In the genomic region with DNA sequence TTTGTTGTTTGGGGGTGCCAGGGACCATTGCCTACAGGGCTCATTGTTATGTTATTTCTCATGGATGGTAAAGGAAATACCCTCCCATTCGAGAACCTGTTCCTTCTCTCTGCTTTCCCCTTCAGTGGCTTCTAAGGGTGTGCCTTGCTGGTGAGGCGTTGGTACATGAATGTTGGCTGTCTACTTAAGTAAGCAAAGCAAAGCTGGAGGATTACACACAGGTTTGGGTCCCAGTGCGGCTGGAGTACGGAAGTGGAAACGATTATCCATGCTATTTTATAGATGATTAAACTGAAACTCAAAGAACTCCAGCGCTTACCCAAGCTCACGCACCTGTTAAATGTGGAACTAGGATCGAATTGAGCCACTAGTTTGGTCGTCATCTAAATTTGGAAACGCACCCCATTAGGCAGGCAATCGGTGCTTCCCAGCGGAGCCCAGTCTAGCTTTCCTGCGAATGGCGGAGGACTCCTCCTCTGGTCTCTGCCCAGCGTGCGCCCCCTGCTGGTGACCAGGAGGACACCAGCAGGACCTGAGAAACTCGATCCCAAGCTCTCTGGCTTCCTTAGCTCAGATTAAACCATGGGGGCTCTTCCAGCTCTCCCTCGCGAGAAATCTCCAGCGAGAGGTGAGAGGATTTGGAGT, we compare ENCODE assay signal across 8 mouse cellular contexts. TPM values are rescaled to one million over a fixed set of nuclear protein-coding genes. Genes with fewer than 3 reads are reported as not detected.
DNase-seq lines count a peak whose midpoint lies in the region; ATAC-seq lines count a peak whose summit lies in the region.

No protein-coding gene starts in this region.

- peak overlapping the region; percentile 39; the same call in 1 of the 2 replicates for H3K27ac ChIP-seq in intestine, embryonic 14.5 days (ENCODE audit: low read depth)

- H3K4me1 ChIP-seq in intestine, embryonic 14.5 days (replicated peaks; ENCODE audit: control insufficient read depth, insufficient read depth, low read length): peaks cover 13% of the 10 kb centered on the region

- H3K4me3 ChIP-seq in intestine, embryonic 14.5 days (ENCODE audit: low read depth, low read length): peak overlapping the region; percentile 37

- 2% methylated on average over 20 of the region's 20 CpGs for WGBS in intestine, embryonic 14.5 days

- ATAC-seq in intestine, embryonic 14.5 days (replicated peaks; ENCODE audit: low FRiP score, low TSS enrichment, low read depth): peak; percentile 42; the same call in 1 of the 2 replicates
- ATAC-seq in megakaryocyte-erythroid progenitor cell, adult 5-6 weeks (replicated peaks; ENCODE audit: low FRiP score, low TSS enrichment, poor library complexity, severe bottlenecking): peak; percentile 91

- no peaks in the 10 kb centered on the region for H3K9me3 ChIP-seq in intestine, embryonic 14.5 days (ENCODE audit: control insufficient read depth, low read length)

- peak overlapping the region; percentile 56 for H3K4me2 ChIP-seq in intestine, embryonic 14.5 days (ENCODE audit: low read length)

- H3K27me3 ChIP-seq in intestine, embryonic 14.5 days (replicated peaks; ENCODE audit: control insufficient read depth, insufficient read depth, low read length): no peaks in the 10 kb centered on the region

- DNase-seq in adrenal gland, adult 18-20 months (ENCODE audit: low spot score in 2 of 2): peak; percentile 87 to 89
- peak; percentile 94 for DNase-seq in embryo, embryonic 10.5 days (ENCODE audit: low spot score)
- DNase-seq in gastrocnemius, postnatal 25 days: peak; percentile 77
- DNase-seq in intestine, embryonic 14.5 days (ENCODE audit: low spot score): peak; percentile 93
- peak; percentile 55 to 82 for DNase-seq in left cerebral cortex, postnatal 14 days (ENCODE audit: low spot score in 2 of 2)
- peak; percentile 86 for DNase-seq in right cerebral cortex, postnatal 14 days
- DNase-seq in urinary bladder, postnatal 25 days (ENCODE audit: low spot score): peak; percentile 91

- peak overlapping the region; percentile 25 for H3K9ac ChIP-seq in intestine, embryonic 14.5 days (ENCODE audit: low read length)

- intact Hi-C loops in left cerebral cortex, postnatal 14 days (cut with DNase I): loop anchor here (5.0 kb wide), 3 partner anchors 93 to 398 kb away; a partner anchor contains a TSS

- no peaks in the 10 kb centered on the region for H3K36me3 ChIP-seq in intestine, embryonic 14.5 days (ENCODE audit: control insufficient read depth, insufficient read depth, low read length)

RNA-seq across cellular contexts. Expression of a gene that starts 5.3 kb away (rescaled TPM):
- 1 to 10 TPM; 1.3 to 2.4 TPM for total RNA-seq in adrenal gland, adult 18-20 months (2021)
- total RNA-seq in gastrocnemius, postnatal 25 days (2021): 1 to 10 TPM; 1.5 to 2.0 TPM
- polyA plus RNA-seq in intestine, embryonic 14.5 days (2014; fragmentation: Nextera tagmentation; extraction: Ambion mirVana): 5.7 and 6.8 TPM in 2 replicates
- under 1 TPM; 0.44 to 0.70 TPM for total RNA-seq in left cerebral cortex, postnatal 14 days (2021)
- not detected in 2 replicates for total RNA-seq in megakaryocyte-erythroid progenitor cell, adult 5-6 weeks (2014; fragmentation: Nextera tagmentation)
- total RNA-seq in megakaryocyte-erythroid progenitor cell, adult 5-6 weeks (2017): not detected in 2 replicates

Comparison
In these comparisons a context has a peak if more than half of its experiments do, and no peak if none do; other contexts are left out.
1. Peak in every context shown above with its lines: DNase-seq, ATAC-seq, H3K4me3 ChIP-seq and H3K27ac ChIP-seq.